Mouse (Mus musculus): ENCODE data around the gene Adm2.

Adm2 gene

GRCm38 (mm10) chr15:89356372-89356771, 33.9 kb downstream of the Adm2 start:
- peak; percentile 91 for DNase-seq (ENCODE audit: low spot score)

- DNase-seq (ENCODE audit: low spot score): no peak
These were observed 36.3 kb downstream of the Adm2 start for GRCm38 (mm10) chr15:89358784-89359183.

- no peak for DNase-seq (ENCODE audit: low spot score)
These were observed 40.5 kb downstream of the Adm2 start for GRCm38 (mm10) chr15:89363051-89363450.

- no peak for DNase-seq (ENCODE audit: low spot score)
These were observed 42.6 kb downstream of the Adm2 start for GRCm38 (mm10) chr15:89365141-89365551.

GRCm38 (mm10) chr15:89372068-89372467, 49.5 kb downstream of the Adm2 start:
- no peak for DNase-seq (ENCODE audit: low spot score)

GRCm38 (mm10) chr15:89372536-89372935, 50.0 kb downstream of the Adm2 start:
- DNase-seq (ENCODE audit: low spot score): no peak

- DNase-seq (ENCODE audit: low spot score): peak; percentile 84
These were observed 50.7 kb downstream of the Adm2 start for GRCm38 (mm10) chr15:89373027-89373761.

GRCm38 (mm10) chr15:89373762-89374248, 51.3 kb downstream of the Adm2 start, which contains the start of gene Sco2:
TSS of gene Sco2 (minus strand) at chr15:89373846.
- peak; percentile 94 for DNase-seq (ENCODE audit: low spot score)
